Mouse (Mus musculus) liver, adult 2 months (tissue): ENCODE measurements at regions not wholly inside any gene's neighbourhood (a gene's known extent, or its start where the extent isn't known, plus 50 kb on each side); places are given as distances from the start of the nearest gene placed in this dataset.

Experiments used
- DNase-seq: peaks from one replicate; pipeline ENCODE4 v3.0.0-alpha.2; 2011; ENCODE audit warnings: low read depth, low spot score; ENCODE audit errors: extremely low read depth
- H3K27ac ChIP-seq: fragments of 200-500 bp; replicated peaks from 2 replicates; pipeline ENCODE4 v1.5.1; 2012; ENCODE audit warnings: low read depth, mild to moderate bottlenecking, control low read depth, inconsistent platforms, low read length; ENCODE audit not compliant: insufficient read depth
- H3K27me3 ChIP-seq: fragments of 200-500 bp; 2 replicates; pipeline ENCODE4 v1.6.1; 2012; ENCODE audit warnings: mild to moderate bottlenecking, moderate library complexity, low read length, inconsistent platforms; ENCODE audit not compliant: control insufficient read depth, insufficient read depth
- H3K36me3 ChIP-seq: fragments of 200-500 bp; 2 replicates; pipeline ENCODE4 v1.6.1; 2012; ENCODE audit warnings: low read length, inconsistent platforms; ENCODE audit not compliant: control insufficient read depth, insufficient read depth
- H3K4me1 ChIP-seq: fragments of 200-500 bp; 2 replicates; pipeline ENCODE4 v1.6.1; 2011; ENCODE audit warnings: low read length; ENCODE audit not compliant: control insufficient read depth, insufficient read depth
- H3K4me3 ChIP-seq: fragments of 200-500 bp; 2 replicates; pipeline ENCODE4 v1.5.1; 2011; ENCODE audit warnings: low read depth, mild to moderate bottlenecking, control low read depth, low read length, moderate library complexity; ENCODE audit not compliant: insufficient read depth
- H3K79me2 ChIP-seq: fragments of 200-500 bp; 2 replicates; pipeline ENCODE4 v1.6.1; 2012; ENCODE audit warnings: inconsistent platforms, mild to moderate bottlenecking, low read length, moderate library complexity; ENCODE audit not compliant: control insufficient read depth, insufficient read depth
- H3K9ac ChIP-seq: fragments of 200-500 bp; 2 replicates; pipeline ENCODE4 v1.6.1; 2012; ENCODE audit warnings: low read depth, mild to moderate bottlenecking, control low read depth, inconsistent platforms, low read length
- CTCF ChIP-seq: fragments of 200-500 bp; IDR thresholded peaks from 2 replicates; pipeline ENCODE4 v1.5.1; 2011; ENCODE audit warnings: low read depth, low read length, control low read depth
- POLR2A ChIP-seq: fragments of 200-500 bp; IDR thresholded peaks from 2 replicates; pipeline ENCODE4 v1.6.1; 2011; ENCODE audit warnings: low read length, control low read depth; ENCODE audit not compliant: insufficient read depth; ENCODE audit errors: extremely low read depth
- WGBS: fragments of 180-500 bp; shearing (Covaris S2); methylation state at CpG from one replicate; pipeline ENCODE4 v1.1.7; 2018; 5-methylcytosine and 5-hydroxymethylcytosine counted together

GRCm38 (mm10) chr6:117526161-117526935, 314.6 kb upstream of the Zfp637 start:
- DNase-seq: no peak
- H3K4me1 ChIP-seq: no peaks in the 10 kb centered on the region
- no peaks in the 10 kb centered on the region for H3K27me3 ChIP-seq
- H3K4me3 ChIP-seq: no peak overlapping the region
- no peak for TF ChIP-seq POLR2A
- H3K79me2 ChIP-seq: no peaks in the 10 kb centered on the region
- no peak overlapping the region for H3K9ac ChIP-seq
- 83% methylated on average over 22 of the region's 22 CpGs for whole genome bisulfite sequencing
- no peak overlapping the region for H3K27ac ChIP-seq
- no peaks in the 10 kb centered on the region for H3K36me3 ChIP-seq

- WGBS: 85% methylated on average over 8 of the region's 8 CpGs
- no peak overlapping the region for H3K9ac ChIP-seq
- H3K27me3 ChIP-seq: no peaks in the 10 kb centered on the region
- no peak for TF ChIP-seq CTCF
- H3K36me3 ChIP-seq: no peaks in the 10 kb centered on the region
- no peak overlapping the region for H3K4me3 ChIP-seq
- no peaks in the 10 kb centered on the region for H3K79me2 ChIP-seq
- DNase-seq: no peak
- H3K4me1 ChIP-seq: no peaks in the 10 kb centered on the region
- H3K27ac ChIP-seq: no peak overlapping the region
Observed at GRCm38 (mm10) chr6:117527526-117527925, 313.5 kb upstream of the Zfp637 start.

- DNase-seq: no peak
- H3K9ac ChIP-seq: no peak overlapping the region
- 63% methylated on average over 2 of the region's 2 CpGs for WGBS
- no peaks in the 10 kb centered on the region for H3K36me3 ChIP-seq
- TF ChIP-seq CTCF (no peak), POLR2A (no peak)
- H3K27ac ChIP-seq: no peak overlapping the region
- H3K79me2 ChIP-seq: no peaks in the 10 kb centered on the region
- H3K4me3 ChIP-seq: no peak overlapping the region
- no peaks in the 10 kb centered on the region for H3K4me1 ChIP-seq
- no peaks in the 10 kb centered on the region for H3K27me3 ChIP-seq
Observed at GRCm38 (mm10) chr6:117534149-117534548, 306.8 kb upstream of the Zfp637 start.

- H3K4me3 ChIP-seq: no peak overlapping the region
- no peaks in the 10 kb centered on the region for H3K4me1 ChIP-seq
- H3K79me2 ChIP-seq: no peaks in the 10 kb centered on the region
- 90% methylated on average over 9 of the region's 9 CpGs for WGBS
- no peaks in the 10 kb centered on the region for H3K27me3 ChIP-seq
- H3K9ac ChIP-seq: no peak overlapping the region
- no peak for TF ChIP-seq POLR2A
- TF ChIP-seq CTCF: no peak
- H3K27ac ChIP-seq: no peak overlapping the region
- H3K36me3 ChIP-seq: no peaks in the 10 kb centered on the region
- no peak for DNase-seq
Observed at GRCm38 (mm10) chr6:117534991-117535390, 306.0 kb upstream of the Zfp637 start.

- H3K4me1 ChIP-seq: no peaks in the 10 kb centered on the region
- H3K27ac ChIP-seq: no peak overlapping the region
- H3K9ac ChIP-seq: no peak overlapping the region
- no peaks in the 10 kb centered on the region for H3K79me2 ChIP-seq
- WGBS: 89% methylated on average over 4 of the region's 4 CpGs
- H3K36me3 ChIP-seq: no peaks in the 10 kb centered on the region
- DNase-seq: no peak
- H3K4me3 ChIP-seq: no peak overlapping the region
- no peak for TF ChIP-seq CTCF
- H3K27me3 ChIP-seq: no peaks in the 10 kb centered on the region
Observed at GRCm38 (mm10) chr6:117536084-117536483, 304.9 kb upstream of the Zfp637 start.

- TF ChIP-seq CTCF (no peak), POLR2A (no peak)
- WGBS: 69% methylated on average over 3 of the region's 3 CpGs
Observed at GRCm38 (mm10) chr6:117542431-117542830, 298.5 kb upstream of the Zfp637 start.

More at GRCm38 (mm10) chr6:117542431-117542830, 298.5 kb upstream of the Zfp637 start:
- DNase-seq: no peak
- Histone ChIP-seq H3K27ac (no peak overlapping the region), H3K4me1 (no peaks in the 10 kb centered on the region), H3K79me2 (no peaks in the 10 kb centered on the region), H3K27me3 (no peaks in the 10 kb centered on the region), H3K9ac (no peak overlapping the region), H3K4me3 (no peak overlapping the region), H3K36me3 (no peaks in the 10 kb centered on the region)
